Mouse (Mus musculus) cerebellum, postnatal 10 days (tissue): ENCODE measurements around the gene Mad2l2.
"Not testable (repeated sequence)": the region's sequence is repeated elsewhere in the genome, so short reads cannot be mapped to it uniquely, and the experiment has no call there.

Experiments used
- DNase-seq, 2 experiments: peaks; one replicate each; pipeline ENCODE4 v3.0.0; 2021; ENCODE audit warnings: mixed read lengths in 2 of 2

Gene Mad2l2

GRCm38 (mm10) chr4:148176603-148177002 lies 46.4 kb downstream of the Mad2l2 start:
- DNase-seq: not testable (repeated sequence)

GRCm38 (mm10) chr4:148177716-148178115 lies 47.5 kb downstream of the Mad2l2 start:
- no peak for DNase-seq

DNA sequence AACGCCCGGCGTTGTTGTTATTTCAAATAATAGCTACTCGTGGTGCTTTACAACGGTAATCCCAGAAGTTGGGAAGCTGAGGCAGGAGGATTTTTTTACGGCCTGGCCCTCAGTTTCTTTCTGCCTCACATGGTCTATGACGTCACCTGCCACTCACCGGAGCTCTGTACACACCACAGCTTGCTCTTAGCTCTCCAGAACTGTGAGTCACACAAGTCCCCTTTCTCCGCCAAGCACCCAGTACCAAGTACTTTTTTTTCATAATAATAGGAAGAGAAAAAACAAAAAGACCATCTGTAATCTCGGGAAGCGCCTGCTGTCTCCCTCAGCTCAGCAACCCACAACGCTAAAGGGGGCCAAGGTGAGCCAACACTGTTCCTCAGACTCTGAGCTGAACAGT lies 51.3 kb downstream of the Mad2l2 start:
- DNase-seq: no peak

DNA sequence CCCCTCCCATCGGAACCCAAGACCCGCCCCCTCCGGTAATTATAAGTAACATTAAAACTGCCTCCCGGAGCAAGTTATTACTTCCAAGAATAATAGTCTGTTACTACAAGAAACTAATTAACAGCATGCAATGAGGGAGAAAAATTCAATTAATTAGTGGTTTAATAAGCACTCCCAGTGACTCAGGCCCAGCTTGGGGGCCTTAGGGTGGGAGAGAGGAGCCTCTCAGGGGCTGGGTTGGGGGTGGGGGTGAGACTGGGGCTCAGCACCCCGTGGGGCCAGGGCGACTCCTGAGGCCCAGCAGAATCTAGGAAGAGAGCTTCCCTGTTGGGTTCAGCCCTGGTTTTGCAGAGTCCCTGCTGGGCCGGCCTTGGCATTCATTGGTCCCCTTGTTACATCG lies 52.2 kb downstream of the Mad2l2 start:
- DNase-seq: no peak

DNA sequence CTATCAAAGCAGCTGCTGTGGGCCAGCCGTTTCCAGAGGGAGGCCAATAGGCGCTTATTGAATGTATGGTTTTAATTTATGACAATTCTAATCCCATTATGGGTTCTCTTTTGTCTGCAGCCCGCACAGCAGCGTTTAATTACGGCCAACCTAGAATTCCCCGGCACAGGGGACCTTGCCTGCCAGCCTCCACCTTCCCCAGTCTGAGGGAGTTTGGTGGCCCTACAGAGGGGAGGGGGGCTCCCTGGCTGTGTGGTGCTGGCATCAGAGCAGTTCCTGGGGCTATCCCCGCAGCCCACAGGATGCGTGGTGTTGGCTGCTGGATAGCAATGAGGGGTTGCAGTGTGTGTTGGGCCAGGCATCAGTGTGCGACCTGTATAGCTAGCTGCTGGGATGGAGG lies 54.4 kb downstream of the Mad2l2 start:
- DNase-seq: no peak

- no peak for DNase-seq
Observed at GRCm38 (mm10) chr4:148185819-148186218, 55.6 kb downstream of the Mad2l2 start.

- DNase-seq: not testable (repeated sequence)
Observed at GRCm38 (mm10) chr4:148188767-148189166, 58.6 kb downstream of the Mad2l2 start.

DNA sequence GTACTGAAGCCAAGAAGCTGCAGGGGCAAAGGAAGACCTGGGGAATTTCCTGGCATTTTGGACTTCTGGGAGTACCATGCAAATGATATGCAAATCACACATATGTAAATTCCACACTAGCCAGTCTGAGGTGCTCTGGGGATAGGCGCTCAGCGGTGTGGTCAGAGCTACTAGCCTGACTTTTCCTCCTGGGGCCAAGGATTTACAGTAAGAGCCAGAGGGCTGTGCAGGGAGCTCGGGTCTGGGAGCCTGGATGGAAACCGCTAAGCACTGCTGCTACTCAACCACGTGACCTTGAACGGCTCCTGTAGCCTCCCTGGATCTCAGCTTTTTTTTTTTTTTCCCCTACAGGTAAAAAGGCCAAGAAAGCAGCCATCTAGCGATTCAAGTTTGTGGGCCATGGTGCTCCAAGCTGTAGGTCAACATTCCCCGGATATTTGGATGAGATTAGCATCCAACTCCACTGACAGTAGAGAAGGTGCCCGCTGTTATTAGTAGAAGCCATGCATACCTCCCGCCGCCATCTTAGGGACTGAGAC lies 62.6 kb downstream of the Mad2l2 start:
- peak in 1 of 2 experiments; percentile 31 for DNase-seq

GRCm38 (mm10) chr4:148194400-148194799 lies 64.2 kb downstream of the Mad2l2 start:
- DNase-seq: no peak
